Comparison of ENCODE assay signal across 8 mouse cellular contexts in genomic region chrX:73823747-73824146, GRCm38 (mm10). TPM values are rescaled to one million over a fixed set of nuclear protein-coding genes. Genes with fewer than 3 reads are reported as not detected.
DNase-seq lines count a peak whose midpoint lies in the region; ATAC-seq and TF ChIP-seq lines count a peak whose summit lies in the region.

No protein-coding gene starts in this region.

- no peaks in the 10 kb centered on the region for H3K4me1 ChIP-seq in heart, embryonic 10.5 days
- H3K4me1 ChIP-seq in ES-Bruce4 (ENCODE audit: control insufficient read depth, insufficient read depth, low read length) = peaks cover 2% of the 10 kb centered on the region
- no peaks in the 10 kb centered on the region for H3K4me1 ChIP-seq in embryonic facial prominence, embryonic 11.5 days (ENCODE audit: control insufficient read depth, insufficient read depth, low read length)
- no peaks in the 10 kb centered on the region for H3K4me1 ChIP-seq in intestine, postnatal 0 days (replicated peaks; ENCODE audit: control insufficient read depth, insufficient read depth, low read length)
- H3K4me1 ChIP-seq in stomach, embryonic 16.5 days (ENCODE audit: control insufficient read depth, insufficient read depth, low read length) = no peaks in the 10 kb centered on the region

- TF ChIP-seq CTCF in ES-Bruce4 (IDR thresholded peaks at IDR 0.05; ENCODE audit: low read depth, low read length) = no peak
- TF ChIP-seq CTCF in intestine, postnatal 0 days (IDR thresholded peaks at IDR 0.05; ENCODE audit: low read depth) = no peak

- peak overlapping the region; percentile 81 for H3K9ac ChIP-seq in ES-Bruce4 (ENCODE audit: low read depth, poor library complexity, severe bottlenecking)
- H3K9ac ChIP-seq in embryonic facial prominence, embryonic 11.5 days (replicated peaks; ENCODE audit: low read length) = peak overlapping the region; percentile 18; the same call in 1 of the 2 replicates
- H3K9ac ChIP-seq in intestine, postnatal 0 days (ENCODE audit: low read depth, low read length) = no peak overlapping the region
- H3K9ac ChIP-seq in stomach, embryonic 16.5 days (ENCODE audit: low read length) = peak overlapping the region; percentile 81; the same call in 1 of the 2 replicates

- peak overlapping the region; percentile 67 for H3K4me3 ChIP-seq in heart, embryonic 10.5 days
- peak overlapping the region; percentile 91 for H3K4me3 ChIP-seq in ES-Bruce4 (ENCODE audit: low read depth, low read length)
- H3K4me3 ChIP-seq in embryonic facial prominence, embryonic 11.5 days (ENCODE audit: low read depth, low read length) = peak overlapping the region; percentile 54
- H3K4me3 ChIP-seq in intestine, postnatal 0 days (ENCODE audit: low read depth, low read length) = peak overlapping the region; percentile 50; the same call in 1 of the 2 replicates
- peak overlapping the region; percentile 61 for H3K4me3 ChIP-seq in stomach, embryonic 16.5 days (replicated peaks; ENCODE audit: low read length)

- TF ChIP-seq POLR2A in ES-Bruce4 (IDR thresholded peaks at IDR 0.05; ENCODE audit: insufficient read depth, low read length) = no peak

- 18% methylated on average over 17 of the region's 17 CpGs for WGBS in heart, embryonic 10.5 days
- 26% methylated on average over 17 of the region's 17 CpGs for WGBS in embryonic facial prominence, embryonic 11.5 days
- WGBS in intestine, postnatal 0 days = 29% methylated on average over 17 of the region's 17 CpGs
- WGBS in stomach, embryonic 16.5 days = 13% methylated on average over 17 of the region's 17 CpGs

- H3K36me3 ChIP-seq in heart, embryonic 10.5 days = no peaks in the 10 kb centered on the region
- peaks cover 3% of the 10 kb centered on the region; the same call in 1 of the 2 replicates for H3K36me3 ChIP-seq in ES-Bruce4 (ENCODE audit: control insufficient read depth, insufficient read depth, low read length, poor library complexity, severe bottlenecking)
- H3K36me3 ChIP-seq in embryonic facial prominence, embryonic 11.5 days (replicated peaks; ENCODE audit: control insufficient read depth, insufficient read depth, low read depth, low read length) = no peaks in the 10 kb centered on the region
- no peaks in the 10 kb centered on the region for H3K36me3 ChIP-seq in intestine, postnatal 0 days (ENCODE audit: control insufficient read depth, insufficient read depth)
- H3K36me3 ChIP-seq in stomach, embryonic 16.5 days (ENCODE audit: control insufficient read depth, insufficient read depth, low read length) = no peaks in the 10 kb centered on the region

- H3K27ac ChIP-seq in heart, embryonic 10.5 days = no peak overlapping the region; the same call in 1 of the 2 replicates
- H3K27ac ChIP-seq in ES-Bruce4 (ENCODE audit: insufficient read depth, low read length) = peak overlapping the region; percentile 55
- no peak overlapping the region for H3K27ac ChIP-seq in embryonic facial prominence, embryonic 11.5 days (replicated peaks; ENCODE audit: low read depth, low read length)
- H3K27ac ChIP-seq in intestine, postnatal 0 days (ENCODE audit: low read depth, low read length) = no peak overlapping the region
- no peak overlapping the region for H3K27ac ChIP-seq in stomach, embryonic 16.5 days (ENCODE audit: low read length)

- peak overlapping the region; percentile 66 for H3K4me2 ChIP-seq in embryonic facial prominence, embryonic 11.5 days (ENCODE audit: low read depth, low read length)
- H3K4me2 ChIP-seq in intestine, postnatal 0 days (replicated peaks; ENCODE audit: low read depth) = peak overlapping the region; percentile 75
- H3K4me2 ChIP-seq in stomach, embryonic 16.5 days (ENCODE audit: low read depth, low read length) = peak overlapping the region; percentile 63

- DNase-seq in heart, embryonic 10.5 days (ENCODE audit: low spot score) = no peak
- DNase-seq in heart, postnatal 4 days = no peak
- DNase-seq in embryonic facial prominence, embryonic 11.5 days (ENCODE audit: low spot score) = peak; percentile 8
- no peak for DNase-seq in urinary bladder, postnatal 36 days (ENCODE audit: low spot score in 2 of 2)
- no peak for DNase-seq in thymus, postnatal 4 days

- H3K27me3 ChIP-seq in heart, embryonic 10.5 days (ENCODE audit: insufficient read depth, poor library complexity, severe bottlenecking) = peaks cover 42% of the 10 kb centered on the region
- H3K27me3 ChIP-seq in ES-Bruce4 (ENCODE audit: control insufficient read depth, insufficient read depth, low read length, poor library complexity, severe bottlenecking) = no peaks in the 10 kb centered on the region
- peaks cover 2% of the 10 kb centered on the region; the same call in 1 of the 2 replicates for H3K27me3 ChIP-seq in embryonic facial prominence, embryonic 11.5 days (ENCODE audit: control insufficient read depth, insufficient read depth, low read length)
- peaks cover 5% of the 10 kb centered on the region; the same call in 1 of the 2 replicates for H3K27me3 ChIP-seq in intestine, postnatal 0 days (replicated peaks; ENCODE audit: control insufficient read depth, insufficient read depth, low read length)
- peaks cover 15% of the 10 kb centered on the region; the same call in 1 of the 2 replicates for H3K27me3 ChIP-seq in stomach, embryonic 16.5 days (ENCODE audit: control insufficient read depth, insufficient read depth, low read length)

- TF ChIP-seq EP300 in ES-Bruce4 (IDR thresholded peaks at IDR 0.05; ENCODE audit: insufficient read depth, low read depth, low read length) = no peak

- peak; percentile 54 for ATAC-seq in embryonic facial prominence, embryonic 11.5 days (replicated peaks; ENCODE audit: insufficient number of reproducible peaks, low FRiP score, low TSS enrichment, low read depth)
- no peak for ATAC-seq in intestine, postnatal 0 days
- no peak; the same call in 1 of the 2 replicates for ATAC-seq in stomach, embryonic 16.5 days (ENCODE audit: insufficient read depth, low FRiP score)

- H3K9me3 ChIP-seq in heart, embryonic 10.5 days = no peaks in the 10 kb centered on the region
- H3K9me3 ChIP-seq in ES-Bruce4 (replicated peaks; ENCODE audit: control insufficient read depth, insufficient read depth, low read length, poor library complexity, severe bottlenecking) = no peaks in the 10 kb centered on the region
- no peaks in the 10 kb centered on the region for H3K9me3 ChIP-seq in embryonic facial prominence, embryonic 11.5 days (replicated peaks; ENCODE audit: control insufficient read depth, low read length)
- H3K9me3 ChIP-seq in intestine, postnatal 0 days (ENCODE audit: control insufficient read depth) = no peaks in the 10 kb centered on the region
- no peaks in the 10 kb centered on the region for H3K9me3 ChIP-seq in stomach, embryonic 16.5 days (replicated peaks; ENCODE audit: control insufficient read depth, low read length)

RNA-seq across cellular contexts. Expression of gene Pdzd4, which starts 1.0 kb away (rescaled TPM):
- polyA plus RNA-seq in heart, embryonic 10.5 days (2016; fragmentation: Nextera tagmentation; extraction: Ambion mirVana) = 0.32 and 0.38 TPM in 2 replicates
- 1 to 10 TPM; 3.2 to 3.4 TPM for total RNA-seq in heart, postnatal 4 days (2021)
- 22.0 and 24.1 TPM in 2 replicates for polyA plus RNA-seq in ES-Bruce4 (2011; ENCODE audit: insufficient read depth, insufficient read length, low read depth, missing spikeins)
- 0.88 and 1.1 TPM in 2 replicates for polyA plus RNA-seq in embryonic facial prominence, embryonic 11.5 days (2014; fragmentation: Nextera tagmentation; extraction: Ambion mirVana)
- polyA plus RNA-seq in intestine, postnatal 0 days (2015; fragmentation: Nextera tagmentation; extraction: Ambion mirVana) = 0.12 and 0.22 TPM in 2 replicates
- 0.69 and 0.96 TPM in 2 replicates for polyA plus RNA-seq in stomach, embryonic 16.5 days (2015; fragmentation: Nextera tagmentation; extraction: Ambion mirVana)

RNA-seq across cellular contexts. Expression of gene Ssr4, which starts 36.9 kb away (rescaled TPM):
- polyA plus RNA-seq in heart, embryonic 10.5 days (2016; fragmentation: Nextera tagmentation; extraction: Ambion mirVana) = 156 and 158 TPM in 2 replicates
- total RNA-seq in heart, postnatal 4 days (2021) = 100 to 1,000 TPM; 107 to 109 TPM
- polyA plus RNA-seq in ES-Bruce4 (2011; ENCODE audit: insufficient read depth, insufficient read length, low read depth, missing spikeins) = 108 and 132 TPM in 2 replicates
- 112 and 116 TPM in 2 replicates for polyA plus RNA-seq in embryonic facial prominence, embryonic 11.5 days (2014; fragmentation: Nextera tagmentation; extraction: Ambion mirVana)
- 299 and 323 TPM in 2 replicates for polyA plus RNA-seq in intestine, postnatal 0 days (2015; fragmentation: Nextera tagmentation; extraction: Ambion mirVana)
- 248 and 275 TPM in 2 replicates for polyA plus RNA-seq in stomach, embryonic 16.5 days (2015; fragmentation: Nextera tagmentation; extraction: Ambion mirVana)

RNA-seq across cellular contexts. Expression of gene Idh3g, which starts 37.0 kb away (rescaled TPM):
- polyA plus RNA-seq in heart, embryonic 10.5 days (2016; fragmentation: Nextera tagmentation; extraction: Ambion mirVana) = 219 and 264 TPM in 2 replicates
- 100 to 1,000 TPM; 401 to 448 TPM for total RNA-seq in heart, postnatal 4 days (2021)
- 147 and 151 TPM in 2 replicates for polyA plus RNA-seq in ES-Bruce4 (2011; ENCODE audit: insufficient read depth, insufficient read length, low read depth, missing spikeins)
- polyA plus RNA-seq in embryonic facial prominence, embryonic 11.5 days (2014; fragmentation: Nextera tagmentation; extraction: Ambion mirVana) = 182 and 195 TPM in 2 replicates
- polyA plus RNA-seq in intestine, postnatal 0 days (2015; fragmentation: Nextera tagmentation; extraction: Ambion mirVana) = 142 and 145 TPM in 2 replicates
- 197 and 209 TPM in 2 replicates for polyA plus RNA-seq in stomach, embryonic 16.5 days (2015; fragmentation: Nextera tagmentation; extraction: Ambion mirVana)

RNA-seq across cellular contexts. Expression of gene Srpk3, which starts 49.5 kb away (rescaled TPM):
- 39.2 and 81.4 TPM in 2 replicates for polyA plus RNA-seq in heart, embryonic 10.5 days (2016; fragmentation: Nextera tagmentation; extraction: Ambion mirVana)
- 10 to 100 TPM; 49.2 to 50.9 TPM for total RNA-seq in heart, postnatal 4 days (2021)
- not detected in 2 replicates for polyA plus RNA-seq in ES-Bruce4 (2011; ENCODE audit: insufficient read depth, insufficient read length, low read depth, missing spikeins)
- 0.90 and 1.4 TPM in 2 replicates for polyA plus RNA-seq in embryonic facial prominence, embryonic 11.5 days (2014; fragmentation: Nextera tagmentation; extraction: Ambion mirVana)
- polyA plus RNA-seq in intestine, postnatal 0 days (2015; fragmentation: Nextera tagmentation; extraction: Ambion mirVana) = 0.90 and 1.3 TPM in 2 replicates
- 4.8 and 15.1 TPM in 2 replicates for polyA plus RNA-seq in stomach, embryonic 16.5 days (2015; fragmentation: Nextera tagmentation; extraction: Ambion mirVana)

Comparison
In these comparisons a context has a peak if more than half of its experiments do, and no peak if none do; other contexts are left out.
1. RNA of gene Pdzd4, which starts 1.0 kb away (polyA plus RNA-seq): 22.0 to 24.1 TPM in ES-Bruce4; 0.69 to 0.96 TPM in stomach, embryonic 16.5 days, 0.88 to 1.1 TPM in embryonic facial prominence, embryonic 11.5 days, 0.32 to 0.38 TPM in heart, embryonic 10.5 days and 0.12 to 0.22 TPM in intestine, postnatal 0 days; every median in the first group is over 10 times any median in the second.
2. Peak in every context shown above with its lines, with median percentiles within 50 percentile points of each other: H3K4me3 ChIP-seq and H3K4me2 ChIP-seq.